Mouse (Mus musculus) liver, embryonic 14.5 days (tissue): ENCODE measurements around the gene Mrpl36. TPM values are rescaled to one million over a fixed set of nuclear protein-coding genes. Genes with fewer than 3 reads are reported as not detected.

ENCODE experiments used
- ATAC-seq: fragments of 200-750 bp; cut with Nextera tagmentation; 2 replicates; pipeline ENCODE4 v1.8.0; 2017; ENCODE audit warnings: moderate number of reproducible peaks, mild to moderate bottlenecking, moderate library complexity; ENCODE audit not compliant: insufficient read depth
- DNase-seq, 3 experiments: peaks; one replicate each; pipeline ENCODE4 v3.0.0-alpha.2; 2012 to 2013; ENCODE audit warnings: low read depth in 3 of 3, low spot score in 3 of 3
- H3K27ac ChIP-seq: fragments of 300-500 bp; sonication (generic); 2 replicates; pipeline ENCODE4 v1.5.1; 2014; ENCODE audit warnings: moderate library complexity, mild to moderate bottlenecking, control low read depth, inconsistent platforms
- H3K27me3 ChIP-seq: fragments of 300-500 bp; sonication (generic); 2 replicates; pipeline ENCODE4 v1.6.1; 2014; ENCODE audit warnings: mild to moderate bottlenecking, low read length, moderate library complexity; ENCODE audit not compliant: control insufficient read depth, insufficient read depth
- H3K36me3 ChIP-seq: fragments of 300-500 bp; sonication (generic); replicated peaks from 2 replicates; pipeline ENCODE4 v1.6.1; 2014; ENCODE audit warnings: low read depth; ENCODE audit not compliant: control insufficient read depth, insufficient read depth
- H3K4me1 ChIP-seq, 2 experiments: fragments of 200-500 bp in 1 of 2; fragments of 300-500 bp in 1 of 2; sonication (generic) in 1 of 2; replicated peaks; 2 replicates each; pipeline ENCODE4 v1.6.1; 2012 to 2014; ENCODE audit warnings: antibody characterized with exemption in 1 of 2, inconsistent platforms in 1 of 2, low read length in 1 of 2; ENCODE audit not compliant: control insufficient read depth in 2 of 2, insufficient read depth in 2 of 2
- H3K4me2 ChIP-seq: fragments of 300-500 bp; sonication (generic); 2 replicates; pipeline ENCODE4 v1.6.1; 2014; ENCODE audit warnings: low read depth, mild to moderate bottlenecking, control low read depth, moderate library complexity
- H3K4me3 ChIP-seq, 2 experiments: fragments of 200-500 bp in 1 of 2; fragments of 300-500 bp in 1 of 2; sonication (generic) in 1 of 2; 2 replicates each; pipeline ENCODE4 v1.5.1; 2012 to 2014; ENCODE audit warnings: low read depth in 2 of 2, low read length in 2 of 2, mild to moderate bottlenecking in 2 of 2, control low read depth in 1 of 2, inconsistent platforms in 1 of 2, moderate library complexity in 1 of 2; ENCODE audit not compliant: insufficient read depth in 1 of 2
- H3K9ac ChIP-seq: fragments of 300-500 bp; sonication (generic); replicated peaks from 2 replicates; pipeline ENCODE4 v1.6.1; 2014; ENCODE audit warnings: mild to moderate bottlenecking, control low read depth, moderate library complexity
- H3K9me3 ChIP-seq: fragments of 300-500 bp; sonication (generic); 2 replicates; pipeline ENCODE4 v1.6.1; 2016; ENCODE audit warnings: low read length, mixed read lengths; ENCODE audit not compliant: control insufficient read depth
- CTCF ChIP-seq: IDR thresholded peaks from 2 replicates; pipeline ENCODE4 v1.5.1; 2016; ENCODE audit warnings: antibody characterized with exemption, low read depth, control low read depth
- EP300 ChIP-seq: IDR thresholded peaks from 2 replicates; pipeline ENCODE4 v1.6.1; 2016; ENCODE audit warnings: antibody characterized with exemption, low read depth
- WGBS: fragments of 180-500 bp; shearing (Covaris S2); extraction: QIAGEN DNeasy Blood & Tissue Kit; methylation state at CpG from one replicate; pipeline ENCODE4 v1.1.7; 2014; ENCODE audit not compliant: insufficient replicate concordance; 5-methylcytosine and 5-hydroxymethylcytosine counted together
- polyA plus RNA-seq, 2 experiments: library from polyadenylated mRNA; depleted of rRNA in 1 of 2; stranded (reverse) in 1 of 2; unstranded in 1 of 2; fragments of >200 nt; fragmentation: Nextera tagmentation in 1 of 2; extraction: Ambion mirVana in 1 of 2; gene quantifications; 2 replicates each; pipeline versions ENCODE4 v1.2.1 to v1.2.3; 2012 to 2014

The Mrpl36 gene
- polyA plus RNA-seq, 2 experiments = 52.4 to 86.7 TPM

GRCm38 (mm10) chr13:73306085-73306410, 22.3 kb upstream of the Mrpl36 start:
- H3K9me3 ChIP-seq = no peaks in the 10 kb centered on the region
- H3K36me3 ChIP-seq = no peaks in the 10 kb centered on the region
- no peak for TF ChIP-seq CTCF
- H3K27me3 ChIP-seq = no peaks in the 10 kb centered on the region
- H3K4me3 ChIP-seq = no peak overlapping the region
- H3K27ac ChIP-seq = no peak overlapping the region
- ATAC-seq (no peak), DNase-seq (no peak)
- no peaks in the 10 kb centered on the region for H3K4me1 ChIP-seq
- H3K9ac ChIP-seq = no peak overlapping the region
- WGBS = 55% methylated on average over 4 of the region's 4 CpGs
- no peak overlapping the region for H3K4me2 ChIP-seq

GRCm38 (mm10) chr13:73306430-73306829, 21.9 kb upstream of the Mrpl36 start:
- no peaks in the 10 kb centered on the region for H3K36me3 ChIP-seq

GRCm38 (mm10) chr13:73310183-73310929, 18.0 kb upstream of the Mrpl36 start:
- peak; percentile 90 for TF ChIP-seq CTCF
- no peak for TF ChIP-seq EP300
- H3K9ac ChIP-seq = no peak overlapping the region
- H3K27ac ChIP-seq = no peak overlapping the region
- no peaks in the 10 kb centered on the region for H3K27me3 ChIP-seq
- H3K9me3 ChIP-seq = no peaks in the 10 kb centered on the region
- 16% methylated on average over 8 of the region's 8 CpGs for WGBS
- ATAC-seq (peak; percentile 48; the same call in 1 of the 2 replicates), DNase-seq (no peak)
- H3K4me1 ChIP-seq = no peaks in the 10 kb centered on the region
- no peaks in the 10 kb centered on the region for H3K36me3 ChIP-seq
- no peak overlapping the region for H3K4me2 ChIP-seq
- no peak overlapping the region for H3K4me3 ChIP-seq

More at GRCm38 (mm10) chr13:73306430-73306829, 21.9 kb upstream of the Mrpl36 start:
- Histone ChIP-seq H3K27me3 (no peaks in the 10 kb centered on the region), H3K4me3 (no peak overlapping the region), H3K27ac (no peak overlapping the region), H3K4me2 (no peak overlapping the region), H3K9ac (no peak overlapping the region), H3K9me3 (no peaks in the 10 kb centered on the region), H3K4me1 (no peaks in the 10 kb centered on the region)
- TF ChIP-seq CTCF = no peak
- no peak for TF ChIP-seq EP300
- WGBS = 66% methylated on average over 4 of the region's 4 CpGs
- no peak for ATAC-seq
- DNase-seq = no peak

- no peaks in the 10 kb centered on the region for H3K9me3 ChIP-seq
- ATAC-seq (no peak), DNase-seq (no peak)
- H3K4me3 ChIP-seq = no peak overlapping the region
- H3K27ac ChIP-seq = no peak overlapping the region
- H3K4me1 ChIP-seq = no peaks in the 10 kb centered on the region
- whole genome bisulfite sequencing = 80% methylated on average over 4 of the region's 4 CpGs
- peaks cover 27% of the 10 kb centered on the region for H3K36me3 ChIP-seq
- H3K4me2 ChIP-seq = no peak overlapping the region
- no peak for TF ChIP-seq CTCF
- TF ChIP-seq EP300 = no peak
- H3K27me3 ChIP-seq = no peaks in the 10 kb centered on the region
- no peak overlapping the region for H3K9ac ChIP-seq
Measured at GRCm38 (mm10) chr13:73320048-73320447, 8.3 kb upstream of the Mrpl36 start.

- TF ChIP-seq CTCF = no peak
- no peak for TF ChIP-seq EP300
- Histone ChIP-seq H3K4me1 (peaks cover 4 to 5% of the 10 kb centered on the region in 2 experiments; a peak in 3 of 4 replicates), H3K27ac (no peak overlapping the region), H3K9me3 (no peaks in the 10 kb centered on the region), H3K4me2 (no peak overlapping the region), H3K9ac (no peak overlapping the region), H3K4me3 (no peak overlapping the region), H3K36me3 (peaks cover 27% of the 10 kb centered on the region), H3K27me3 (no peaks in the 10 kb centered on the region)
- 82% methylated on average over 10 of the region's 10 CpGs for WGBS
- no peak for DNase-seq
- no peak for ATAC-seq
Measured at GRCm38 (mm10) chr13:73322626-73323025, 5.7 kb upstream of the Mrpl36 start.
